Mouse (Mus musculus): ENCODE data around the gene Gm3646. TPM values are rescaled to one million over a fixed set of nuclear protein-coding genes. Genes with fewer than 3 reads are reported as not detected.

Gm3646 gene
- total RNA-seq (2023): not detected in 4 replicates

GRCm38 (mm10) chr1:39805243-39805979 lies at the start of gene Gm3646:
Gm3646 (minus strand) TSS chr1:39805332.

Other genes starting within 250 kb of the Gm3646 start
- 12.0 to 19.7 TPM (median 16.1 TPM) in 4 replicates for gene Rnf149, start 227.9 kb downstream of the Gm3646 start, total RNA-seq (2023)
- gene Creg2, start 153.9 kb downstream of the Gm3646 start, total RNA-seq (2023): not detected in 4 replicates
- gene Rfx8, start 84.3 kb downstream of the Gm3646 start, total RNA-seq (2023): not detected in 4 replicates
- gene Map4k4, start 95.6 kb upstream of the Gm3646 start, total RNA-seq (2023): 250 to 293 TPM (median 261 TPM) in 4 replicates

Data from B cell, adult 62 days (primary cell).